Mouse (Mus musculus) olfactory bulb, adult 2 months (tissue): ENCODE measurements around the gene Arf1. TPM values are rescaled to one million over a fixed set of nuclear protein-coding genes. Genes with fewer than 3 reads are reported as not detected.

Experiments
- H3K27ac ChIP-seq: fragments of 200-500 bp; 2 replicates; pipeline ENCODE4 v1.5.1; 2012; ENCODE audit warnings: low read depth, low read length; ENCODE audit not compliant: insufficient read depth
- H3K4me1 ChIP-seq: fragments of 200-500 bp; 2 replicates; pipeline ENCODE4 v1.6.1; 2012; ENCODE audit warnings: low read length; ENCODE audit not compliant: control insufficient read depth, insufficient read depth
- H3K4me3 ChIP-seq: fragments of 200-500 bp; 2 replicates; pipeline ENCODE4 v1.5.1; 2012; ENCODE audit warnings: mild to moderate bottlenecking, low read depth, low read length, moderate library complexity; ENCODE audit not compliant: insufficient read depth
- CTCF ChIP-seq: fragments of 200-500 bp; IDR thresholded peaks from 2 replicates; pipeline ENCODE4 v1.5.1; 2012; ENCODE audit warnings: low read depth, mild to moderate bottlenecking, low read length, moderate library complexity; ENCODE audit not compliant: insufficient read depth
- POLR2A ChIP-seq: fragments of 200-500 bp; IDR thresholded peaks from 2 replicates; pipeline ENCODE4 v1.6.1; 2012; ENCODE audit warnings: mild to moderate bottlenecking, low read depth, low read length, moderate library complexity; ENCODE audit not compliant: insufficient read depth
- WGBS: fragments of 180-500 bp; shearing (Covaris S2); methylation state at CpG from one replicate; pipeline ENCODE4 v1.1.7; 2018; 5-methylcytosine and 5-hydroxymethylcytosine counted together
- polyA plus RNA-seq: library from polyadenylated mRNA; stranded (reverse); fragments of >200 nt; gene quantifications from 2 replicates; pipeline ENCODE4 v1.2.4, GENCODE M21; 2012; ENCODE audit warnings: low replicate concordance; ENCODE audit not compliant: missing spikeins, insufficient read depth, insufficient read length

Gene Arf1
- polyA plus RNA-seq, 1 experiment = 324 TPM

GRCm38 (mm10) chr11:59183821-59184220 is 44.2 kb downstream of the Arf1 start:
- TF ChIP-seq CTCF (no peak), POLR2A (no peak)
- peaks cover 4% of the 10 kb centered on the region; the same call in 1 of the 2 replicates for H3K4me1 ChIP-seq
- 27% methylated on average over 3 of the region's 3 CpGs for WGBS
- H3K27ac ChIP-seq = no peak overlapping the region
- no peak overlapping the region for H3K4me3 ChIP-seq

DNA sequence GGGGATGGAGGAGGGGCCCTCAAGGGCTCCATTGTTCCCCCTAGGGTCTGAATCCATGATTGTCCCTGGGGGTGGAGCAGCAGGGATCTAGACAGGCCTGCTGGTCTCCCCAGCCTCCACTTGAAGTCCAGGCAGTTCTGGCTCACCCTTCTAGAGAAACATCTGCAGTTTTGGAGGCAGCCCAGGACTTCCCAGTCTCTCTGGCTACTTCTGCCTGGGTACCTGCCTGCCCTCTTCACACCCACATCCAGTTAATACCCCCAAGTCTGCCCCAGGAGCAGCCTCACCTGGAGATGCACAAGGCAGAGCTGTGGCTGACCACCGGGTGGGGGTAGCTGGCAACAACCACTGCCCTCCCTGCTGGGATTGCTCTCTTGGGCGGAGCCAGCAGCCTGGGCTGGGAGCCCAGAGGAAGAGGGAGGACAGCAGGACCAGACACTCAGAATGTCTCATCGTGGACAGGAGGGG is 45.2 kb downstream of the Arf1 start, which contains the start of gene Gjc2:
Gjc2 (minus strand) TSS at position 350 of the 468 bp plus-strand sequence.
- WGBS = 38% methylated on average over 3 of the region's 3 CpGs
- Histone ChIP-seq H3K4me1 (no peaks in the 10 kb centered on the region), H3K4me3 (no peak within 1 kb of the TSS), H3K27ac (no peak within 1 kb of the TSS)
- TF ChIP-seq CTCF (no peak), POLR2A (no peak)

GRCm38 (mm10) chr11:59176921-59177320 is 51.1 kb downstream of the Arf1 start:
- Histone ChIP-seq H3K4me3 (no peak overlapping the region), H3K4me1 (no peaks in the 10 kb centered on the region), H3K27ac (no peak overlapping the region)
- no peak for TF ChIP-seq POLR2A
- TF ChIP-seq CTCF = no peak
- WGBS = 8% methylated on average over 34 of the region's 34 CpGs

GRCm38 (mm10) chr11:59176475-59176874 is 51.6 kb downstream of the Arf1 start:
- Histone ChIP-seq H3K4me3 (no peak overlapping the region), H3K27ac (no peak overlapping the region), H3K4me1 (no peaks in the 10 kb centered on the region)
- 6% methylated on average over 48 of the region's 48 CpGs for WGBS
- TF ChIP-seq POLR2A = no peak

GRCm38 (mm10) chr11:59174189-59174838 is 53.8 kb downstream of the Arf1 start:
- 69% methylated on average over 6 of the region's 6 CpGs for WGBS
- TF ChIP-seq CTCF (no peak), POLR2A (no peak)
- H3K4me1 ChIP-seq = no peaks in the 10 kb centered on the region
- no peak overlapping the region for H3K4me3 ChIP-seq
- H3K27ac ChIP-seq = no peak overlapping the region

- 70% methylated on average over 4 of the region's 4 CpGs for WGBS
- TF ChIP-seq CTCF = no peak
- TF ChIP-seq POLR2A = no peak
- H3K4me1 ChIP-seq = no peaks in the 10 kb centered on the region
These were observed 57.5 kb downstream of the Arf1 start for GRCm38 (mm10) chr11:59170549-59170948.

GRCm38 (mm10) chr11:59169807-59170206 is 58.3 kb downstream of the Arf1 start:
- no peak overlapping the region for H3K4me3 ChIP-seq
- no peaks in the 10 kb centered on the region for H3K4me1 ChIP-seq
- no peak for TF ChIP-seq POLR2A
- TF ChIP-seq CTCF = no peak
- H3K27ac ChIP-seq = no peak overlapping the region
- WGBS = 88% methylated on average over 3 of the region's 3 CpGs

More at GRCm38 (mm10) chr11:59170549-59170948, 57.5 kb downstream of the Arf1 start:
- H3K27ac ChIP-seq = no peak overlapping the region
- H3K4me3 ChIP-seq = no peak overlapping the region

DNA sequence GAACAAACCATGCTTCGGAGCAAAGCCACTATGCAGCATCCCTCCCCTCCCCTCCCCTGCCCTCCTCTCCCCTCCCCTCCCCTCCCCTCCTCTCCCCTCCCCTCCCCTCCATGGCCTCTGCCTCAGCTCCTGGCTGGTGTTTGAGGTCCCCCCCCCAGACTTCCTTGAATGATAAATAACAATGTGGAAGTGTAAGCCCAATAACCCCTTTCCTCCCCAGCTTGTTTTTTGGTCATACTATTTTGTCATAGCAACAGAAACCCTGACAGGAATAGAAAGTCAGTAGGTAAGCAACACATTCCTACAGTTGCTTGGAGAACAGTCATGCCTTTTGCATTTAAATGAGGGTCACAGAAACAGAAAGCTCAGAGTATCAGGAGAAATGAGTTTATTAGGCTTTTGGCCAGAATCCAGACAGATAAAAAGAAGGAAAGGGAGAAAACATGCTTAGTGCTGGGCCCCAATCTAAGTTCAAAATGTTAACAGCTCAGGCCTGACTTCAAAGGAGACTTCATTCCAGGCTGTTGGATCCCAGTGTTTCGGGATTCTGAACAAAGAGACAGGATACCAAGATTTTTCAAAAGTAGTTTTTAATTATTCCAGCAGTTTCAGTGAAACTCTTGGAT is 62.3 kb downstream of the Arf1 start:
- TF ChIP-seq POLR2A (no peak), CTCF (no peak)
- 39% methylated on average over 2 of the region's 2 CpGs for WGBS
- Histone ChIP-seq H3K4me1 (peaks cover 10% of the 10 kb centered on the region; the same call in 1 of the 2 replicates), H3K4me3 (no peak overlapping the region), H3K27ac (no peak overlapping the region)

- no peak overlapping the region for H3K27ac ChIP-seq
- no peak for TF ChIP-seq CTCF
- TF ChIP-seq POLR2A = no peak
- 88% methylated on average over 9 of the region's 9 CpGs for WGBS
- no peak overlapping the region for H3K4me3 ChIP-seq
- H3K4me1 ChIP-seq = peaks cover 10% of the 10 kb centered on the region; the same call in 1 of the 2 replicates
These were observed 63.7 kb downstream of the Arf1 start for GRCm38 (mm10) chr11:59164384-59164783.
